Mouse (Mus musculus): Measurements from ENCODE around the gene Phf3. TPM values are rescaled to one million over a fixed set of nuclear protein-coding genes. Genes with fewer than 3 reads are reported as not detected.
A peak's percentile ranks its signal among the peaks of the same experiment; 100 is the strongest.
"Not testable (repeated sequence)": the region's sequence is repeated elsewhere in the genome, so short reads cannot be mapped to it uniquely, and the experiment has no call there.

The Phf3 gene
- polyA plus RNA-seq, 1 experiment from 2014 or later: 38.4 TPM

- Histone ChIP-seq H3K9me3 (no peaks in the 10 kb centered on the region), H3K27ac (no peak overlapping the region), H3K4me2 (replicated peaks) (no peak overlapping the region), H3K27me3 (replicated peaks) (no peaks in the 10 kb centered on the region), H3K4me3 (no peak overlapping the region), H3K9ac (no peak overlapping the region), H3K4me1 (no peaks in the 10 kb centered on the region), H3K36me3 (no peaks in the 10 kb centered on the region)
- no peak for ATAC-seq (ENCODE audit: low FRiP score, low read depth)
- whole genome bisulfite sequencing: 46% methylated on average over 6 of the region's 6 CpGs
Measured at GRCm38 (mm10) chr1:30780293-30780692, 93.4 kb downstream of the Phf3 start.

GRCm38 (mm10) chr1:30779562-30779961 lies 94.2 kb downstream of the Phf3 start:
- no peak for ATAC-seq (ENCODE audit: low FRiP score, low read depth)
- no peaks in the 10 kb centered on the region for H3K4me1 ChIP-seq
- no peak overlapping the region for H3K9ac ChIP-seq
- no peak overlapping the region for H3K4me2 ChIP-seq (replicated peaks)
- no peaks in the 10 kb centered on the region for H3K36me3 ChIP-seq
- no peak overlapping the region for H3K27ac ChIP-seq
- H3K9me3 ChIP-seq: no peaks in the 10 kb centered on the region
- H3K4me3 ChIP-seq: no peak overlapping the region
- 92% methylated on average over 3 of the region's 3 CpGs for WGBS
- H3K27me3 ChIP-seq (replicated peaks): no peaks in the 10 kb centered on the region

- Histone ChIP-seq H3K4me1 (no peaks in the 10 kb centered on the region), H3K36me3 (no peaks in the 10 kb centered on the region), H3K4me2 (replicated peaks) (peak overlapping the region; percentile 32; the same call in 1 of the 2 replicates), H3K27ac (no peak overlapping the region), H3K9ac (no peak overlapping the region), H3K9me3 (no peaks in the 10 kb centered on the region), H3K27me3 (replicated peaks) (no peaks in the 10 kb centered on the region), H3K4me3 (no peak overlapping the region)
- peak; percentile 48; the same call in 1 of the 2 replicates for ATAC-seq (ENCODE audit: low FRiP score, low read depth)
- 24% methylated on average over 14 of the region's 14 CpGs for WGBS
Measured at GRCm38 (mm10) chr1:30778374-30779005, 95.2 kb downstream of the Phf3 start.

GRCm38 (mm10) chr1:30776196-30776595 lies 97.5 kb downstream of the Phf3 start:
- WGBS: 84% methylated on average over 2 of the region's 2 CpGs
- Histone ChIP-seq H3K27ac (no peak overlapping the region), H3K36me3 (no peaks in the 10 kb centered on the region), H3K4me2 (replicated peaks) (no peak overlapping the region), H3K27me3 (replicated peaks) (no peaks in the 10 kb centered on the region), H3K4me1 (no peaks in the 10 kb centered on the region), H3K9ac (no peak overlapping the region), H3K9me3 (no peaks in the 10 kb centered on the region), H3K4me3 (no peak overlapping the region)
- no peak for ATAC-seq (ENCODE audit: low FRiP score, low read depth)

- 83% methylated on average over 6 of the region's 6 CpGs for WGBS
- no peak overlapping the region for H3K4me3 ChIP-seq
- H3K9me3 ChIP-seq: no peaks in the 10 kb centered on the region
- H3K27ac ChIP-seq: no peak overlapping the region
- ATAC-seq (ENCODE audit: low FRiP score, low read depth): no peak
- H3K36me3 ChIP-seq: no peaks in the 10 kb centered on the region
- no peak overlapping the region for H3K9ac ChIP-seq
- H3K4me2 ChIP-seq (replicated peaks): no peak overlapping the region
- no peaks in the 10 kb centered on the region for H3K27me3 ChIP-seq (replicated peaks)
- no peaks in the 10 kb centered on the region for H3K4me1 ChIP-seq
Measured at GRCm38 (mm10) chr1:30773662-30774061, 100.1 kb downstream of the Phf3 start.

GRCm38 (mm10) chr1:30772851-30773250 lies 100.9 kb downstream of the Phf3 start:
- H3K27me3 ChIP-seq (replicated peaks): no peaks in the 10 kb centered on the region
- H3K4me3 ChIP-seq: no peak overlapping the region
- H3K27ac ChIP-seq: no peak overlapping the region
- no peaks in the 10 kb centered on the region for H3K9me3 ChIP-seq
- H3K4me1 ChIP-seq: no peaks in the 10 kb centered on the region
- ATAC-seq (ENCODE audit: low FRiP score, low read depth): no peak
- H3K36me3 ChIP-seq: no peaks in the 10 kb centered on the region
- H3K4me2 ChIP-seq (replicated peaks): no peak overlapping the region
- WGBS: 89% methylated on average over 7 of the region's 7 CpGs
- no peak overlapping the region for H3K9ac ChIP-seq

- no peaks in the 10 kb centered on the region for H3K36me3 ChIP-seq
- 73% methylated on average over 6 of the region's 6 CpGs for WGBS
- H3K27ac ChIP-seq: no peak overlapping the region
- H3K4me2 ChIP-seq (replicated peaks): no peak overlapping the region
- H3K4me1 ChIP-seq: no peaks in the 10 kb centered on the region
- H3K9ac ChIP-seq: no peak overlapping the region
- peak; percentile 65 for ATAC-seq (ENCODE audit: low FRiP score, low read depth)
- no peaks in the 10 kb centered on the region for H3K9me3 ChIP-seq
- H3K27me3 ChIP-seq (replicated peaks): no peaks in the 10 kb centered on the region
- no peak overlapping the region for H3K4me3 ChIP-seq
Measured at GRCm38 (mm10) chr1:30771772-30772171, 101.9 kb downstream of the Phf3 start.

GRCm38 (mm10) chr1:30770599-30770998 lies 103.1 kb downstream of the Phf3 start:
- H3K27ac ChIP-seq; H3K4me2 ChIP-seq (replicated peaks); ATAC-seq (ENCODE audit: low FRiP score, low read depth); H3K9me3 ChIP-seq; H3K4me3 ChIP-seq; H3K36me3 ChIP-seq; H3K27me3 ChIP-seq (replicated peaks); H3K9ac ChIP-seq; H3K4me1 ChIP-seq: not testable (repeated sequence)
- 91% methylated on average over 14 of the region's 16 CpGs for WGBS

- no peaks in the 10 kb centered on the region for H3K36me3 ChIP-seq
- no peak overlapping the region for H3K27ac ChIP-seq
- H3K27me3 ChIP-seq (replicated peaks): no peaks in the 10 kb centered on the region
- H3K4me3 ChIP-seq: no peak overlapping the region
- H3K4me1 ChIP-seq: no peaks in the 10 kb centered on the region
- no peak for ATAC-seq (ENCODE audit: low FRiP score, low read depth)
- H3K9me3 ChIP-seq: no peaks in the 10 kb centered on the region
- H3K4me2 ChIP-seq (replicated peaks): no peak overlapping the region
- H3K9ac ChIP-seq: no peak overlapping the region
Measured at GRCm38 (mm10) chr1:30756794-30757193, 116.9 kb downstream of the Phf3 start.

GRCm38 (mm10) chr1:30755453-30756224 lies 118.1 kb downstream of the Phf3 start:
- Histone ChIP-seq H3K4me2 (replicated peaks) (no peak overlapping the region), H3K4me3 (no peak overlapping the region), H3K9ac (no peak overlapping the region), H3K9me3 (no peaks in the 10 kb centered on the region), H3K27ac (no peak overlapping the region), H3K36me3 (no peaks in the 10 kb centered on the region), H3K4me1 (no peaks in the 10 kb centered on the region), H3K27me3 (replicated peaks) (no peaks in the 10 kb centered on the region)
- 76% methylated on average over 3 of the region's 3 CpGs for WGBS
- ATAC-seq (ENCODE audit: low FRiP score, low read depth): no peak

Data from neural tube, embryonic 12.5 days (tissue).